Mouse (Mus musculus) forebrain, embryonic 13.5 days (tissue): ENCODE data around the gene Gm42791. TPM values are rescaled to one million over a fixed set of nuclear protein-coding genes. Genes with fewer than 3 reads are reported as not detected.

ENCODE experiments used
- ATAC-seq: fragments of 200-750 bp; cut with Nextera tagmentation; 2 replicates; pipeline ENCODE4 v1.8.0; 2017
- H3K27ac ChIP-seq: fragments of 300-500 bp; sonication (generic); 2 replicates; pipeline ENCODE4 v1.5.1; 2015; ENCODE audit warnings: inconsistent platforms, mild to moderate bottlenecking, moderate library complexity
- H3K27me3 ChIP-seq: fragments of 300-500 bp; sonication (generic); 2 replicates; pipeline ENCODE4 v1.6.1; 2015; ENCODE audit warnings: mild to moderate bottlenecking, inconsistent platforms
- H3K36me3 ChIP-seq: fragments of 300-500 bp; sonication (generic); 2 replicates; pipeline ENCODE4 v1.6.1; 2015; ENCODE audit warnings: mild to moderate bottlenecking, inconsistent platforms; ENCODE audit not compliant: poor library complexity, severe bottlenecking
- H3K4me1 ChIP-seq: fragments of 300-500 bp; sonication (generic); 2 replicates; pipeline ENCODE4 v1.6.1; 2015; ENCODE audit warnings: inconsistent platforms
- H3K4me2 ChIP-seq: fragments of 300-500 bp; sonication (generic); 2 replicates; pipeline ENCODE4 v1.6.1; 2015; ENCODE audit warnings: inconsistent platforms, mild to moderate bottlenecking, moderate library complexity
- H3K4me3 ChIP-seq: fragments of 300-500 bp; sonication (generic); 2 replicates; pipeline ENCODE4 v1.5.1; 2015; ENCODE audit warnings: mild to moderate bottlenecking, inconsistent platforms
- H3K9ac ChIP-seq: fragments of 300-500 bp; sonication (generic); 2 replicates; pipeline ENCODE4 v1.6.1; 2015; ENCODE audit warnings: mild to moderate bottlenecking, inconsistent platforms
- H3K9me3 ChIP-seq: fragments of 300-500 bp; sonication (generic); replicated peaks from 2 replicates; pipeline ENCODE4 v1.6.1; 2016; ENCODE audit warnings: inconsistent platforms
- WGBS: fragments of 180-500 bp; shearing (Covaris S2); methylation state at CpG from one replicate; pipeline ENCODE4 v1.1.7; 2015; 5-methylcytosine and 5-hydroxymethylcytosine counted together
- polyA plus RNA-seq: library from polyadenylated mRNA; unstranded; fragments of >200 nt; fragmentation: Nextera tagmentation; extraction: Ambion mirVana; gene quantifications from 2 replicates; pipeline ENCODE4 v1.2.1, GENCODE M21; 2015

Gm42791 gene
- polyA plus RNA-seq, 1 experiment from 2014 or later, result 3.5 TPM

DNA sequence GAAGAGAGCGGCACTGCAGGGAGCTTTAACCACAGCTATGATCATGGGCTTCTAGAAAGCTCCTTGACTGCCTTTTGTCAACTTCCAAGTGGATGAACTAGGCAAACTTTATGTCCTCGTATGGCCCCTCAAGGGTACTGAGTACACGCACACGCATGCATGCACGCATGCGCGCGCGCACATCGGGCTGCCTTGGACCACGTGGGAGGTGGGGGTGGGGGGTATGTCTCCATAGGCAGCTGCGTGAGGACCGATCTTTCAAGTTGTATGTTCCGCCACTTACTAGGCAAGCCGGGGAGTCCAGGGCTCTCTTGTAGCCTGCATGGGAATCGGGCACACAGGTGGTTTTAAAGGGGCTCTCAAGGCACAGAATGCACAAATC lies 25.7 kb upstream of the Gm42791 start:
- WGBS, result 73% methylated on average over 16 of the region's 16 CpGs
- no peaks in the 10 kb centered on the region for H3K36me3 ChIP-seq

DNA sequence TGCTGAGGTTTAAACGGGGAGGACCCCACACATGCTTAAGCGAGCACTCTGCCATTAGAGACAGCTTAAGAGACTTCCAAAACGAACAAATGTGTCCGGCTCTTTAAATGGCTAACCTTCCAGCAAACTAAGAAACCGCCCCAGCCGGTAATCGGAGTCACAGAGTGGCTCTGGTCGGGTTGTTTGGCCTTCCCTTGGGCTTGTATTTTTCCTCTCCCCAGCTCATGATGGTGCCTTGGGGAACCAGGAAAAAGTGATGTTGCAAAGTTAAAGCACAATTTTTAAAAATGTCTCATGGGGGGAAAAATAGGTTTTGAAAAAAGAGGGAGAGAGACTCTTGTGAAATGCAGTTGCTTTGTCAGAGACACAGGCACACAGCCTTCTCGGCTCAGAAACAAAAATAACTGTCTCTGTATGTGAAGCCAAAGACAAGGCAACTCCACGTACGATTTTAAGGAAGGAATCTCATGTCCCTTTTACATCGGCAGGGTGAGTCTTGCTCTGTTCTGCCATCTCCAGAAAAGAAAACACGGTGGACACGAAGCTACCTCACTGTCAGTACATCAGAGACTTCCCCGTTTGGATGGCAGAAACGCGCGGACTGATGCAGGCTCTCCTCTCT lies 25.2 kb upstream of the Gm42791 start:
- no peak for ATAC-seq
- Histone ChIP-seq H3K4me1 (no peaks in the 10 kb centered on the region; the same call in 1 of the 2 replicates), H3K4me2 (0 out of 2 replicates have a peak overlapping the region, but pooled peaks have one; percentile 6), H3K4me3 (no peak overlapping the region), H3K27me3 (no peaks in the 10 kb centered on the region), H3K9me3 (no peaks in the 10 kb centered on the region), H3K36me3 (no peaks in the 10 kb centered on the region), H3K9ac (no peak overlapping the region), H3K27ac (no peak overlapping the region)
- WGBS, result 57% methylated on average over 18 of the region's 18 CpGs

More for the DNA sequence above, 25.7 kb upstream of the Gm42791 start:
- Histone ChIP-seq H3K27ac (no peak overlapping the region), H3K4me3 (no peak overlapping the region), H3K27me3 (no peaks in the 10 kb centered on the region), H3K4me1 (no peaks in the 10 kb centered on the region), H3K9me3 (no peaks in the 10 kb centered on the region), H3K9ac (no peak overlapping the region), H3K4me2 (0 out of 2 replicates have a peak overlapping the region, but pooled peaks have one; percentile 6)
- no peak for ATAC-seq

DNA sequence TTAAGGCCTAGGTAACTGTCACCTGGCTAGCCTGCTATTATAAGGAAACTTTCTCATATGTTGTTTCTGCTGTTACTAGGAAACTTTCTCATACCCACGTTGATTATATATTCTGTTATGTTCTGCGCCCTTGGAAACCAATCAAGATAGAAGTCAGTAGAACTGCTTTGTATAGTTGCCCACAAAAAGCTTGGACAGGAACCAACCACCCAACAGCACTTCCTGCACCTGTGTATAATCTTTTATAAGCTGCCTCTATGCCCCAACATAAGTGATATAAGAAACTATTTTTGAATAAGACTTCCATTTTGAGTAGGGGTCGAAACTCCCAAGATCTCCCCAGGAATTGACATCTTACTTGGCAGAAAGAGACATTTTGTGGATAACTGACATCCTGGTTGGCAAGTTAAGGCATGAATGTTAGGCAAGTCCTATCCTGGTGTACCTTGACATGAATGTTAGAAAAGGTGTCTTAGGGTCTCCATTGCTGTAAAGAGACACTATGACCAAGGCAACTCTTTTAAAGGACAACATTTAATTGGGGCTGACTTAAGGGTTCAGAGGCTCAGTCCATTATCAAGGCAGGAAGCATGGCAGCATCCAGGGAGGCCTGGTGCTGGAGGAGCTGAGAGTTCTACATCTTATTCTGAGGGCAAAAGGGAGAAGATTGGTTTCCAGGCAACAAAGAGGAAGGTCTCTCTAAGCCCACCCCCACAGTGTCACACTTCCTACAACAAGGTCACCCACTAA lies 22.9 kb upstream of the Gm42791 start:
- peaks cover 8% of the 10 kb centered on the region for H3K4me1 ChIP-seq
- 86% methylated on average over 3 of the region's 3 CpGs for WGBS
- H3K4me3 ChIP-seq, result no peak overlapping the region
- H3K27me3 ChIP-seq, result peaks cover 4% of the 10 kb centered on the region; the same call in 1 of the 2 replicates
- no peak overlapping the region for H3K9ac ChIP-seq
- no peaks in the 10 kb centered on the region for H3K36me3 ChIP-seq
- no peak overlapping the region for H3K4me2 ChIP-seq
- no peak overlapping the region for H3K27ac ChIP-seq
- no peaks in the 10 kb centered on the region for H3K9me3 ChIP-seq
- ATAC-seq, result no peak

DNA sequence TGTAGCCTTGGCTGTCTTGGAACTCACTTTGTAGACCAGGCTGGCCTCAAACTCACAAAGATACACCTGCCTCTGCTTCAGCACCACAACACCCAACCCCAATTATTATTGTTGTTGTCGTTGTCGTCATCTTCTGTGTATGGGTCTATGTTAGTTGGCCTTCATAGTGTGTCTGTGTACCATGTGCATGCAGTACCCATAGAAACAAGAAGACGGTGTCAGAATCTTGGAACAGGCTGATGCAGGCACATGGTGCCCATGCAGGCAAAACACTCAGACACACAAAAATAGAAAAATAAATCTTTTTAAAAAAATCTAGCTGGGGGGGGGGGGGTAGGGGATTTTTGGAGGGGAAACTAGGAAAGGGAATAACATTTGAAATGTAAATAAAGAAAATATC lies 22.2 kb upstream of the Gm42791 start:
- H3K4me1 ChIP-seq, result peaks cover 8% of the 10 kb centered on the region
- peaks cover 4% of the 10 kb centered on the region; the same call in 1 of the 2 replicates for H3K27me3 ChIP-seq
- H3K36me3 ChIP-seq, result no peaks in the 10 kb centered on the region
- H3K4me2 ChIP-seq, result no peak overlapping the region
- H3K4me3 ChIP-seq, result no peak overlapping the region
- no peak for ATAC-seq
- no peak overlapping the region for H3K27ac ChIP-seq
- H3K9ac ChIP-seq, result no peak overlapping the region
- 90% methylated on average over 3 of the region's 3 CpGs for WGBS
- no peaks in the 10 kb centered on the region for H3K9me3 ChIP-seq

DNA sequence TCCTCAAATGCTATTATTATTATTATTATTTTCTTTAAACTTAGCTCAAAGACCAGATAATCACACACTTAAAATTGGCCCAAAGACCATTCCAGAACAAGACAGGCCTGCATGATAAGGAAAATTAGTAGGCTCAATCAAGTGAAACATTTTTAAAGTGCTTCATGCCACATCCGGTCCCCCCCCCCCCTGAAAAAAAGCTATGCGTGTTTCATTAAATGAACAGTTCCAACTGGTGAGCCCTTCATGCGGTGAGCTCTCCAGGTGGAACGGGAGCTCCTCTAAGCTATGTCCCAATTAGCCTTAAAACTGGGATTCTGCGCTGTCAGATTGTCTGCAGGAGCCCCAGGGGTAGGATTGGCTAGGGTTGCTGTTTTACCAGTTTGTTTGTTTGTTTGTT lies 21.3 kb upstream of the Gm42791 start:
- Histone ChIP-seq H3K9me3 (no peaks in the 10 kb centered on the region), H3K4me2 (peak overlapping the region; percentile 86), H3K27me3 (peaks cover 4% of the 10 kb centered on the region; the same call in 1 of the 2 replicates), H3K9ac (no peak overlapping the region), H3K27ac (no peak overlapping the region), H3K4me3 (no peak overlapping the region), H3K36me3 (no peaks in the 10 kb centered on the region), H3K4me1 (peaks cover 8% of the 10 kb centered on the region)
- no peak for ATAC-seq
- 75% methylated on average over 5 of the region's 5 CpGs for WGBS

DNA sequence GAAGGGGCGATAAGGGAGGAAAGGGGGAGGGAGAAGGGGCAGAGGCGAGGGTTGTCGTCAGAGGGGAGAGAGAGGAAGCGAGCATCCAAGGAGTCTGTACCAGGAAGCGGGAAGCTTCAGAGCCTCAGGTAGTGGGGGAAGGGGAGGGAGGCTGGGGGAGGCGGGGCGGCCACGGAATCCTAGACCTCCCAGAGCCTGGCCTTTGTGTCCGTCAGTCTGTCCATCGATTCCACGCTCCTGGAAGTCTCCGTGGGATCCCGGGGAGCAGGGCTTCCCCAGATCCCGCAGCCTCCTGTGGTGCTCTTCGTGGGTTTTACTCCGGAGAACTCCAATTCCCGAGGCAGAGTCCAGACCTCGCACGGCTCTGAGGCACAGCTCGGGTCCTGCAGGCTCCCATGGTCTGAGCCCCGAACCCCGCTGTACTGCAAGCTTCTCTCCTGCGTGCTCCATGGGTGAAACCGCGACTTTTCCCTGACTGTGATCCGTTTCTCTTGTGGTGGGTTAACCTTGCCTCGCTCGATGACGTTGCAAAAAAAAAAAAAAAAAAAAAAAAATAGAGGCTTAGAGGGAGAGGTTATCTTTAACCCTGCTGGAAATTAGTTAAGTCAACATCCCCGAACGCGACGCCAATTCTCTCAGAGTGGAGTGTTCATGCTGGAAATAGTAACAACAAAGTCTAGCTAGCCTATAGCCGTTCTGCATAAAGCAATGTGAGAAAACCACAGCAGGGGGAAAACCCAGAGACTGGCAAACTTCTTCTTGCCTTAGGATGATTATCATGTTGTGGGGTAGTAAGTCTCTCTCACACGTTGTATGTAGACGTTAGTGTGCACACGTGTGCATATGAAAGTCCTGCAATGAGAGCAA lies 20.6 kb upstream of the Gm42791 start:
- H3K27ac ChIP-seq, result no peak overlapping the region
- H3K9me3 ChIP-seq, result no peaks in the 10 kb centered on the region
- peak overlapping the region; percentile 67 for H3K9ac ChIP-seq
- peaks cover 8% of the 10 kb centered on the region for H3K4me1 ChIP-seq
- H3K36me3 ChIP-seq, result no peaks in the 10 kb centered on the region
- peaks cover 4% of the 10 kb centered on the region; the same call in 1 of the 2 replicates for H3K27me3 ChIP-seq
- peak; percentile 67 for ATAC-seq
- H3K4me3 ChIP-seq, result peak overlapping the region; percentile 49
- WGBS, result 1% methylated on average over 35 of the region's 37 CpGs
- H3K4me2 ChIP-seq, result peak overlapping the region; percentile 86

DNA sequence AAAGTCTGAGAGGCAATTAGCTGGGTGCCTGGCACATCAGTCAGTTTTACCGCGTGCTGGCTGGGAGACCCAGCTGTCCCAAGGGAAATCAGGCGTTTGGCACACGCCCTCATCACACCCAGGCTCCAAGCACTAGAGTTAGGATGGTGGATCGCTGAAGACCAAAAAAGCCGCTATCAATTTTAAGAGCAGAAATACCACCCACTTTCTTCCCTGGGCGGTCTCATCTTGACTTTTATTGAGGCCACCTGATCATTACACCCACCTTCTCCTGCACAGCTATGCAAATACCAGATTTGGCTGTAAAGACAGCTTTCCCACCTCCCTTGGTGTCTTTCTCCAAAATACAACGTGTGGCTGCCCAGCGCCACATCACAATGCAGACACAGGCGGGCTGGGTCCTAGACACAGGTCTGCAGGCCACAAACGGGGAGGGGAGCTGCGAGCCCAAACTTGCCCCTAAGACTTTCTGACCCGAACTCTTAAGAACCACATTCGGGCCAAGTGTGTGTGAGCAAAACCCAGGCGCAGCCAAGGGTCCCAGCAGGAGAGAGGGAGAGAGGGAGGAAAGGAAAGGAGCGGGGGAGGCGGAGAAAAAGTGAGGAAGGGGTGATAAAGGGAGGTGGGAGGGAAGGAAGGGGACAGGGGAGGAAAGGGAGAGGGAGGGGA lies 19.8 kb upstream of the Gm42791 start:
- no peaks in the 10 kb centered on the region for H3K9me3 ChIP-seq
- 10% methylated on average over 17 of the region's 17 CpGs for WGBS
- peak; percentile 26; the same call in 1 of the 2 replicates for ATAC-seq

DNA sequence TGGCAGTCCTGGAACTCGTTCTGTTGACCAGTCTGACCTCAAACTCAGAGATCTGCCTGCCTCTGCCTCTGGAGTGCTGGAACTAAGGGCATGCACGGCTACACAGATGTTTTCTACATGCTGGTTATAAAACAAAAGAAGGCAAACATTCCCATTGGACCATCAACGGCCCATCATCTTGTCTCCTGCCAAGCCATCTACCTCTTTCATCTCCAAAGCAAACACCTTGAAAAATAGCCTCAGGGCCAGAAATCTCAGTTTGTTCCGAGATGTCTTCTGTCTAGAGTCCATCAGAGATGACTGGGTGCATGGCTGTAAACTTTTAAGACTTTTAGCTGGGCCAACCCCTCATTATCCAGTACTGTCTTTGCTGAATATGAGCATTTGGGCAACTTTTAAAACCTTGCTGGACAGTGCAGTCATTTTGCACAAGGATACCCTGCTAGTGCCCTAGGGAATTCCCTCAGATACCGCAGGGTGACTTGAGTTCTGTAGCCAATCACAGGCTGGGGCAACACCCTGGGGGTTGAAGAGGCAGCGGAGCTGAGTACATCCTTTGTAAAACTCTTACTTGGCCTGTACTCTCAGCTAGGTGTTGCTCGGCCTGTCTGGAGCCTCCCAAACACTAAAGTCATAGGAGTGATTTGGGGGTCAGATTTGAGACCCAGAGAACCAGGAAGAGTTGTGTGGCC lies 19.0 kb upstream of the Gm42791 start:
- 73% methylated on average over 7 of the region's 7 CpGs for WGBS
- Histone ChIP-seq H3K27ac (no peak overlapping the region), H3K4me3 (no peak overlapping the region), H3K9me3 (no peaks in the 10 kb centered on the region), H3K4me2 (no peak overlapping the region), H3K36me3 (no peaks in the 10 kb centered on the region), H3K27me3 (peaks cover 4% of the 10 kb centered on the region; the same call in 1 of the 2 replicates), H3K4me1 (peaks cover 8% of the 10 kb centered on the region), H3K9ac (no peak overlapping the region)
- no peak for ATAC-seq

More for the DNA sequence above, 19.8 kb upstream of the Gm42791 start:
- Histone ChIP-seq H3K4me1 (peaks cover 8% of the 10 kb centered on the region), H3K4me3 (peak overlapping the region; percentile 49), H3K27me3 (peaks cover 4% of the 10 kb centered on the region; the same call in 1 of the 2 replicates), H3K27ac (no peak overlapping the region), H3K4me2 (peak overlapping the region; percentile 86), H3K36me3 (no peaks in the 10 kb centered on the region), H3K9ac (no peak overlapping the region)

DNA sequence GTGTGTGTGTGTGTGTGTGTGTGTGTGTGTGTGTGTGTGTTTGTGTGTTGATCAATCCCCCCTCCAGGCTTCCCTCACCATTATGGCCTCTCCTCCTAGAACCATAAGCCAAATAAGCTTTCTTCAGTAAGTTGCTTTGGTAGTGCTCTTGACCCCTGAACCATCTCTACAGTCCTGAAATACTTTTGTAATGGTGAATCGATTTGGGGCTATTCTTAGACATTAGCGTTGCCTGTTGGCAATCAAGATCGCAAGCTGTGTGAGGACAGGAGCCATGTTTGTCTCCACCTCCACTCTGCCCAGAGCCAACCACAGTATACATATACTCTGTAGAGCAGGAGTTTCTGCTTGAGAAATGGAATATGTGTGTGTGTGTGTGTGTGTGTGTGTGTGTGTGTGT lies 14.2 kb upstream of the Gm42791 start:
- H3K4me2 ChIP-seq, result no peak overlapping the region
- peaks cover 18% of the 10 kb centered on the region for H3K4me1 ChIP-seq
- H3K9ac ChIP-seq, result no peak overlapping the region
- 91% methylated on average over 3 of the region's 3 CpGs for WGBS
- no peaks in the 10 kb centered on the region for H3K27me3 ChIP-seq
- no peaks in the 10 kb centered on the region for H3K9me3 ChIP-seq
- no peak overlapping the region for H3K27ac ChIP-seq
- ATAC-seq, result no peak
- no peak overlapping the region for H3K4me3 ChIP-seq
- H3K36me3 ChIP-seq, result no peaks in the 10 kb centered on the region

DNA sequence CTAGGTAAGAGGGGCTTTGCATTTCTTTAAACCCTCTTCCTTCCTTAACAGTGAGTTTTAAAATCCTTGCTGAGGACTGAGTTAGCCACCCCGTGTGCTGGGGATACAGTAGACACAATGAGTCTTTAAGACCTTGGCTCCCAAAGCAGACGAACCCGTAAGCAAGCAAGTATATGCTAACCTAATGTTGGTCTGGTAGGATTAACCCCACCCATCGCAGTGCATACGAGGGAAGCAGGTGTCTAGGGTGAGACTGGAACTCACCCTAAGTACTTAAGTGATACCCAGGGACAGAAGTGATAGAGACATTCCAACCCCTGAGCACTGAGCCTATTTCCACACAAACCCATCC lies 12.3 kb upstream of the Gm42791 start:
- peak overlapping the region; percentile 63 for H3K4me2 ChIP-seq
- peak overlapping the region; percentile 52; the same call in 1 of the 2 replicates for H3K9ac ChIP-seq
- 63% methylated on average over 5 of the region's 5 CpGs for WGBS
- ATAC-seq, result no peak
- H3K27me3 ChIP-seq, result no peaks in the 10 kb centered on the region
- H3K36me3 ChIP-seq, result no peaks in the 10 kb centered on the region
- no peak overlapping the region for H3K4me3 ChIP-seq
- H3K9me3 ChIP-seq, result no peaks in the 10 kb centered on the region
- no peak overlapping the region for H3K27ac ChIP-seq
- H3K4me1 ChIP-seq, result peaks cover 27% of the 10 kb centered on the region
